Mouse (Mus musculus): ENCODE measurements at regions not wholly inside any gene's neighbourhood (a gene's known extent, or its start where the extent isn't known, plus 50 kb on each side); places are given as distances from the start of the nearest gene placed in this dataset.

DNA sequence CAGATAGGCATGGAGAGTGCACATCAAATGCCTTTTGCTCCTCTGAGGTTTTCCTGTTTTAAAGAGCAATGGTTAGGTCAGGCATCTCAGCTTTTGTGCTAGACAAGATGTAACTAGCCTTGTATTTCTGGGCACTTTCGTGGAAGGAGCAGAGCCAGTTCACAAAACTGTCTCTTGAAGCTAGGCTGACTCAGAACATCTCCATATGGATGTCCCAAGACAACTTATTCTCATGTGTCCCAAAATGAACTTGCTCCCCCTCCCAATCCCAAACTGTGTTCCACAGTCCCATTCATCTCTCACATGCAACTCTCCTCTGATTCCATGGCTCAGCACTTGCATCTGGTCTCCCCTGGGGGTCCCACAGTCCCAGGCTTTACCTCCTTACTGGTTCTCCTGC, 135.5 kb downstream of the Snx18 start:
- TF ChIP-seq CTCF (IDR thresholded peaks at IDR 0.05; ENCODE audit: control insufficient read depth, insufficient read depth, insufficient read length) = no peak
- TF ChIP-seq MYOD1 (IDR thresholded peaks at IDR 0.05; ENCODE audit: control insufficient read depth, insufficient read length, low read depth) = no peak

DNA sequence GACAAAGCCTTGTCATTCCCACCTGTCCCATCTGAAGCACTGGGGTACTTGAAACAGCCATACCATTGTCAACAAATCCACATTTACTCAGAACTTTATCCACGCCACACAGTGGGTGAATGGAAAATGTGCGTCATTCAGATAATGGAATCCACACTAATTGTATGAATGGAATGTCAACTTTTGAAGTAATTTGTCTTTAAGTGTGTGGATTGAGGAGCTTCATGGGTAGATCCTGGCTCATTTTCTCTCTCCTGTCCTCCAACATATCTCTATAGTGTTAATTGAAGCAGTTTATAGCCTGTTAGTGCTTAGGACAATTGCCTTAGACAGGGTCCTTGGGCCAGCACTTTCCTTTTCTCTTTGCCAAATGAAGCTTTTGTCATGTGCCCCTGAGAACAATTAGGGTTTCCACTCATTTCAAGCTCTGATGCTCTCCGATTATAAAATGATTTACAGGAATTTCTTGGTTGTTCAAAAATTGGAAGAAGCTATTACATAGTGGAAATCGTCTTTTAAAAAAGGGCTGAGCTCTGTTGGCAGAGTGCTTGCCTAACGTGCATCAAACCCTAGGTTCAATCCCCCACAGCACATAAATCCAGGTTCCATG, 140.4 kb downstream of the Snx18 start:
- Histone ChIP-seq H3K36me3 (ENCODE audit: control insufficient read depth, insufficient read depth) (no peaks in the 10 kb centered on the region), H3ac (ENCODE audit: control insufficient read depth, insufficient read length, low read depth) (no peak overlapping the region), H3K27me3 (ENCODE audit: control insufficient read depth, insufficient read depth, insufficient read length) (no peaks in the 10 kb centered on the region), H3K4me3 (ENCODE audit: insufficient read depth, poor library complexity, severe bottlenecking) (no peak overlapping the region), H3K79me3 (ENCODE audit: low read depth) (no peaks in the 10 kb centered on the region), H3K79me2 (ENCODE audit: control insufficient read depth, insufficient read depth) (no peaks in the 10 kb centered on the region)
- no peak for TF ChIP-seq MYOD1 (IDR thresholded peaks at IDR 0.05; ENCODE audit: control insufficient read depth, insufficient read length, low read depth)

More for the DNA sequence above, 135.5 kb downstream of the Snx18 start:
- Histone ChIP-seq H3K79me3 (ENCODE audit: low read depth) (no peaks in the 10 kb centered on the region), H3K36me3 (ENCODE audit: control insufficient read depth, insufficient read depth) (no peaks in the 10 kb centered on the region), H3K27me3 (ENCODE audit: control insufficient read depth, insufficient read depth, insufficient read length) (no peaks in the 10 kb centered on the region), H3ac (ENCODE audit: control insufficient read depth, insufficient read length, low read depth) (no peak overlapping the region), H3K4me3 (ENCODE audit: insufficient read depth, poor library complexity, severe bottlenecking) (no peak overlapping the region), H3K79me2 (ENCODE audit: control insufficient read depth, insufficient read depth) (no peaks in the 10 kb centered on the region)

DNA sequence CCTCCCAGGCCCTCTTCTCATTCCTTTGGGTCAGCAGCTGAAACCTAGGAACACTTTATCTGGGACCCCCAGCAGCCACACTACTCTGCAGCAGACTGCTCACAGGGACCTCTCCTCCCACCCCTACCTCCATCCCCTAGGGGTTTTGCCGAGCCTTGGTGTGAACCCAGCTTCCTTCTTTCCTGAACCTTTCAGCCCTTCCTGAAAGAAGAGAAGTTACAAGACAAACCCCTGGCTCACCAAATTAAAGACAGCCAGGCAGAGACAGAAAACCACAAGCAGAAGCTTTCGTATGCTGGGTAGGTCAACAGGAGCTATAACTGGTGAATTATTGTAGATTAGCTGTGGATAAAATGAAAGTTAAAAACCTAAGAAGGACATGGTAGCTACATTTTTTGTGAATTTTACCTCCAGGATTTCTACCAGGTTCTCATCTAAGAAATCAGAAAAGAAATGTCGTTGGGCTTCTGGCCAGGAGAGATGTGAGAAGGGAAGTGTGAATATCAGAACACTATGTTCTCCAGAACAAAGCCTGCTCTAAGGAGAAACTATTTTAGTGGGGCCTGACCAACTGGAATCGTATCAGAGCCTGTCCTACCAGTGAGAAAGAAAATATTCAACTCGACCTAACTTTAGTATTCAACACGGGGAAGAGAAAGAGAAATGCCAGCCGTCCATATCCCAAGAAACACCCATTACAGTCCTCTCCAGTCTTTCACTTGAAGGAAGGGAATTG, 147.4 kb downstream of the Snx18 start:
- no peak overlapping the region for H3ac ChIP-seq (ENCODE audit: control insufficient read depth, insufficient read length, low read depth)

DNA sequence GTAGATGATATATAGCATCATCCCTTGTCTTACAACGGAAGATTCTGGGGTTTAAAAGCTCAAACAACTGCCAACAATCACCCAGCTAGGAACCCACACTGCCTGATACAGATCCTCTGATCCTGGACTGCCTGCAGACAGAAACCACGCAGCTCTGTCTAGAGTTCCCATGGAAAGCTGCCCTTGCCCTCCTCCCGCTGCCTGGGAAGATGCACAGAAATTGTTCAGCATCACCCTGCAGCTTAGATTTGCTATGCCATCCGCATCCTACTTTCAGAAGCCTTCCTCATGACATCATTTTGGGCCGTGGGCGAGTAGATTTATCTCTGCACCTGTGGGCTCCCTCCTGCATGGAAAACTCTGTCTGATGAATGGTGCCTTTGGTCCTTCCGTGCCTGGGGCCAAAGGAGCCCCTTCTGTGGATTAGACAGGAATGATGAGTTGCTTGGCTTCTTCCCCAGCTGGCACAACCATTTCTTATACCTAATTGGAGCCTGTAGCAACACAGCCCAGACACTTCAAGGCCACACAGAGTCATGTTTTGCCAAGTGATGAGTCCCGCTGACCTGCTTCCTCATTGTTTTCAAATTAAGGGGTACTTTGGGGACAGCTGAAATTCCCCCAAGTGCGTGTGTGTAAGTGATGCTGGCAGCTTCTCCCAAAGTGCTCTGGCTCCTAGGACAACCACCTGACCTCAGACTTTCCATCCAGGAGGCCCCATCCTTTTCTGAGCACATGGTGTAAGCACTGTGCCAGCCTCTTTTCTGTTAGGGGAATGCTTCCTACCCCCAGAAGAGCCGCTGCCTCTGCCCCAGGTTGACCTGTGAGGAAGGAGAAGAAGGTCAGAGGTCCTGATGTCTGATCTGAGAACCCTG, 153.9 kb downstream of the Snx18 start:
- TF ChIP-seq USF1 (IDR thresholded peaks at IDR 0.05; ENCODE audit: low read depth) = no peak
- TF ChIP-seq MYOG (IDR thresholded peaks at IDR 0.05; ENCODE audit: control insufficient read depth, extremely low read depth, insufficient read length) = no peak
- Histone ChIP-seq H3K79me2 (ENCODE audit: control insufficient read depth, insufficient read depth) (no peaks in the 10 kb centered on the region), H3K4me3 (ENCODE audit: insufficient read depth, poor library complexity, severe bottlenecking) (no peak overlapping the region), H3K27me3 (ENCODE audit: control insufficient read depth, insufficient read depth, insufficient read length) (no peaks in the 10 kb centered on the region), H3K36me3 (ENCODE audit: control insufficient read depth, insufficient read depth) (no peaks in the 10 kb centered on the region), H3K79me3 (ENCODE audit: low read depth) (no peaks in the 10 kb centered on the region), H3ac (ENCODE audit: control insufficient read depth, insufficient read length, low read depth) (no peak overlapping the region)

More for the DNA sequence above, 147.4 kb downstream of the Snx18 start:
- Histone ChIP-seq H3K4me3 (ENCODE audit: insufficient read depth, poor library complexity, severe bottlenecking) (no peak overlapping the region), H3K79me2 (ENCODE audit: control insufficient read depth, insufficient read depth) (no peaks in the 10 kb centered on the region), H3K36me3 (ENCODE audit: control insufficient read depth, insufficient read depth) (no peaks in the 10 kb centered on the region), H3K27me3 (ENCODE audit: control insufficient read depth, insufficient read depth, insufficient read length) (no peaks in the 10 kb centered on the region), H3K79me3 (ENCODE audit: low read depth) (no peaks in the 10 kb centered on the region)
- TF ChIP-seq FOSL1 (IDR thresholded peaks at IDR 0.05; ENCODE audit: insufficient read depth, low read length, poor library complexity, severe bottlenecking) = no peak
- TF ChIP-seq MYOD1 (IDR thresholded peaks at IDR 0.05; ENCODE audit: control insufficient read depth, insufficient read length, low read depth) = no peak
- TF ChIP-seq MYOG (IDR thresholded peaks at IDR 0.05; ENCODE audit: control insufficient read depth, extremely low read depth, insufficient read length) = no peak
- no peak for TF ChIP-seq CEBPB (IDR thresholded peaks at IDR 0.05; ENCODE audit: low read depth)
- TF ChIP-seq USF1 (IDR thresholded peaks at IDR 0.05; ENCODE audit: low read depth) = no peak
- TF ChIP-seq CTCF (IDR thresholded peaks at IDR 0.05; ENCODE audit: control insufficient read depth, insufficient read depth, insufficient read length) = no peak
- no peak for TF ChIP-seq MAX (IDR thresholded peaks at IDR 0.05)

DNA sequence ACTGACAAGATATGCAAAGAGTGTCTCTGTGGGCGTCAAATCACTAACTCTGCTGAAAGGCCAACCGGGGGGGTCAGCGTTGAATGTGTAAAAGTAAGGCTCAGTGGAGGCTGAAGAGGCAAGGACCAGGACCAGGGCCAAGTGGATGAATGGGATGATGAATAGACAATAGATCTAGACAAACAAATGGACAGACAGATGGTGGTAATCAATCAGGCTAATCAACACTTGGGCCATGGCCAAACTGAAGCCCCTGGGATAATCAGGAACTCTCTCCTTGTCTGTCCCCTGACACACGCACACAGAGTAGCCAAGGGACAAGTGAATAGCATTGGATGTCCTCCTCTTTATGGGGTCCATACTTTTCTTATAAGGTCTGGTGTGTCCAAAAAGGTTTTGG, 154.9 kb downstream of the Snx18 start:
- no peak for TF ChIP-seq MYOG (IDR thresholded peaks at IDR 0.05; ENCODE audit: control insufficient read depth, extremely low read depth, insufficient read length)
- TF ChIP-seq CTCF (IDR thresholded peaks at IDR 0.05; ENCODE audit: control insufficient read depth, insufficient read depth, insufficient read length) = no peak
- TF ChIP-seq FOSL1 (IDR thresholded peaks at IDR 0.05; ENCODE audit: insufficient read depth, low read length, poor library complexity, severe bottlenecking) = no peak
- TF ChIP-seq USF1 (IDR thresholded peaks at IDR 0.05; ENCODE audit: low read depth) = no peak
- no peak for TF ChIP-seq MAX (IDR thresholded peaks at IDR 0.05)
- no peak for TF ChIP-seq MYOD1 (IDR thresholded peaks at IDR 0.05; ENCODE audit: control insufficient read depth, insufficient read length, low read depth)
- no peak for TF ChIP-seq CEBPB (IDR thresholded peaks at IDR 0.05; ENCODE audit: low read depth)
- H3K79me2 ChIP-seq (ENCODE audit: control insufficient read depth, insufficient read depth) = no peaks in the 10 kb centered on the region
- H3K27me3 ChIP-seq (ENCODE audit: control insufficient read depth, insufficient read depth, insufficient read length) = no peaks in the 10 kb centered on the region
- no peak overlapping the region for H3K4me3 ChIP-seq (ENCODE audit: insufficient read depth, poor library complexity, severe bottlenecking)
- no peaks in the 10 kb centered on the region for H3K36me3 ChIP-seq (ENCODE audit: control insufficient read depth, insufficient read depth)
- no peaks in the 10 kb centered on the region for H3K79me3 ChIP-seq (ENCODE audit: low read depth)
- H3ac ChIP-seq (ENCODE audit: control insufficient read depth, insufficient read length, low read depth) = no peak overlapping the region

Data from C2C12 (cell line).